Mouse (Mus musculus): ENCODE results near the gene Sp1.

DNA sequence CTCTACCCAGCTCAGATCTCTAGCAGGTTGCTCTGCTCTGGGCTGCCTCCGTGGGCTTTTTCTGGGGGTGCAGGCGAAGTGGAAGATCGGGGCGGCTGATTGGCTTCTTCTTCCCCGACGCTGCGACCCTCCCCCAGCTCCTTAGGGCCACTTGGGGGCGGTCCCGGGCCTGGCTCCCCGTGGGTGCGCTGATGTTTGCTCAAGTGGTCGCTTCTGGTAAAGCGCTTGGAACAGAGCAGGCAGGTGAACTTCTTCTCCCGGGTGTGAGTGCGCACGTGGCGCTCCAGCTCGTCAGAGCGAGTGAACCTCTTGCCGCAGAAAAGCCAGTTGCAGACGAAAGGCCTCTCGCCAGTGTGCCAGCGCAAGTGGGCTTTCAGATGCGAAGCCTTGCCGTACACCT, 47.8 kb upstream of the Sp1 start:
- TF ChIP-seq POLR2A (IDR thresholded peaks at IDR 0.05; ENCODE audit: insufficient read length, low read depth) (no peak), MAX (IDR thresholded peaks at IDR 0.05; ENCODE audit: low read depth) (no peak)
